Mouse (Mus musculus) G1E (cell line): ENCODE results near the gene Dlgap1.

Experiments used
- CTCF ChIP-seq: IDR thresholded peaks from 2 replicates; pipeline ENCODE4 v1.5.1; 2012; ENCODE audit warnings: low read depth, low read length, inconsistent platforms, mixed read lengths
- GATA1 ChIP-seq: IDR thresholded peaks from 2 replicates; pipeline ENCODE4 v1.6.1; 2012; ENCODE audit warnings: borderline replicate concordance, low read length, inconsistent platforms, mixed read lengths
- GATA2 ChIP-seq: IDR thresholded peaks from 2 replicates; pipeline ENCODE4 v1.6.1; 2012; ENCODE audit warnings: low read depth, low read length, inconsistent platforms, borderline replicate concordance
- POLR2AphosphoS5 ChIP-seq: IDR thresholded peaks from 2 replicates; pipeline ENCODE4 v1.6.1; 2012; ENCODE audit warnings: low read depth, low read length, inconsistent platforms; ENCODE audit not compliant: insufficient replicate concordance

DNA sequence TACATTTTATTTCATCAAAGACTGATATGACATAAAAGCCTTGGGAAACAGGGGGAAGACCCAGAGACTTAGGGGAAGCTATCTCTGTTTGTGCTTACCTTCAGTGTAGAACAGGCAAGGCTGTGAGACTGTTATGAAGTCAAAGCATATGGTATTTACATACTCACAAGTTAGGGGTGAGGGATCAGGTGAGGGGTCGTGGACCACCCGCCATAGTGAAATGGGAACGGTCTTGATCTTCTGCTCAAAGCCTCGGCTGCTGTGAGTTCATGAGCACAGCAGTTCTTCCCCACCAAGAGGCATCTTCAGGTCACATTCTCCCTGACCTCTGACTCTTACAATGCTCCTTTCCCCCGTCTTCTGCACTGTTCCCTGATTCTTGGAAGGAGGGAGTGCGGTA is 658.1 kb downstream of the Dlgap1 start:
- TF ChIP-seq CTCF, result no peak
- TF ChIP-seq POLR2AphosphoS5, result no peak
- TF ChIP-seq GATA1, result no peak
- no peak for TF ChIP-seq GATA2
